Mouse (Mus musculus) limb, embryonic 11.5 days (tissue): Measurements from ENCODE around the gene Grip1. TPM values are rescaled to one million over a fixed set of nuclear protein-coding genes. Genes with fewer than 3 reads are reported as not detected.
A peak's percentile ranks its signal among the peaks of the same experiment; 100 is the strongest.
"Not testable (repeated sequence)": the region's sequence is repeated elsewhere in the genome, so short reads cannot be mapped to it uniquely, and the experiment has no call there.

Experiments used
- ATAC-seq: fragments of 200-750 bp; cut with Nextera tagmentation; 2 replicates; pipeline ENCODE4 v1.8.0; 2017; ENCODE audit warnings: low read depth; ENCODE audit not compliant: insufficient number of reproducible peaks, low FRiP score, low TSS enrichment
- DNase-seq: peaks from one replicate; pipeline ENCODE4 v3.0.0-alpha.2; 2015; ENCODE audit warnings: low spot score
- H3K27ac ChIP-seq: fragments of 300-500 bp; sonication (generic); replicated peaks from 2 replicates; pipeline ENCODE4 v1.5.1; 2014; ENCODE audit warnings: low read depth, mild to moderate bottlenecking, low read length
- H3K27me3 ChIP-seq: fragments of 300-500 bp; sonication (generic); 2 replicates; pipeline ENCODE4 v1.6.1; 2014; ENCODE audit warnings: mild to moderate bottlenecking, low read length, mixed read lengths; ENCODE audit not compliant: control insufficient read depth, insufficient read depth
- H3K36me3 ChIP-seq: fragments of 300-500 bp; sonication (generic); 2 replicates; pipeline ENCODE4 v1.6.1; 2014; ENCODE audit warnings: mild to moderate bottlenecking, low read length, moderate library complexity, mixed read lengths; ENCODE audit not compliant: control insufficient read depth, insufficient read depth
- H3K4me1 ChIP-seq: fragments of 300-500 bp; sonication (generic); 2 replicates; pipeline ENCODE4 v1.6.1; 2014; ENCODE audit warnings: low read length, mixed read lengths; ENCODE audit not compliant: control insufficient read depth, insufficient read depth
- H3K4me2 ChIP-seq: fragments of 300-500 bp; sonication (generic); 2 replicates; pipeline ENCODE4 v1.6.1; 2014; ENCODE audit warnings: low read depth, mild to moderate bottlenecking, moderate library complexity; ENCODE audit not compliant: severe bottlenecking
- H3K4me3 ChIP-seq: fragments of 300-500 bp; sonication (generic); 2 replicates; pipeline ENCODE4 v1.5.1; 2014; ENCODE audit warnings: low read depth, low read length
- H3K9ac ChIP-seq: fragments of 300-500 bp; sonication (generic); 2 replicates; pipeline ENCODE4 v1.6.1; 2014; ENCODE audit warnings: mild to moderate bottlenecking, low read length
- H3K9me3 ChIP-seq: fragments of 300-500 bp; sonication (generic); 2 replicates; pipeline ENCODE4 v1.6.1; 2016; ENCODE audit warnings: low read length; ENCODE audit not compliant: control insufficient read depth
- WGBS: fragments of 180-500 bp; shearing (Covaris S2); extraction: QIAGEN DNeasy Blood & Tissue Kit; methylation state at CpG from one replicate; pipeline ENCODE4 v1.1.7; 2014; 5-methylcytosine and 5-hydroxymethylcytosine counted together
- polyA plus RNA-seq: library from polyadenylated mRNA; unstranded; fragments of >200 nt; fragmentation: Nextera tagmentation; extraction: Ambion mirVana; gene quantifications from 2 replicates; pipeline ENCODE4 v1.2.1, GENCODE M21; 2014

Grip1 gene
- polyA plus RNA-seq, 1 experiment from 2014 or later, result 3.7 TPM

GRCm38 (mm10) chr10:120112507-120113396 lies 659.1 kb downstream of the Grip1 start, which contains the start of gene Helb:
Helb (minus strand) TSS chr10:120112987.
- Histone ChIP-seq H3K4me1 (peaks cover 3% of the 10 kb centered on the region; the same call in 1 of the 2 replicates), H3K4me2 (peak within 1 kb of the TSS; percentile 58), H3K27me3 (no peaks in the 10 kb centered on the region), H3K36me3 (no peaks in the 10 kb centered on the region), H3K9me3 (no peaks in the 10 kb centered on the region), H3K9ac (peak within 1 kb of the TSS; percentile 66), H3K27ac (no peak within 1 kb of the TSS), H3K4me3 (peak within 1 kb of the TSS; percentile 69)
- ATAC-seq (peak; percentile 98), DNase-seq (peak; percentile 99)
- WGBS, result 1% methylated on average over 55 of the region's 55 CpGs

- H3K4me1 ChIP-seq, H3K9ac ChIP-seq, H3K4me3 ChIP-seq, H3K27ac ChIP-seq, H3K9me3 ChIP-seq, ATAC-seq, H3K36me3 ChIP-seq, DNase-seq, H3K27me3 ChIP-seq: not testable (repeated sequence)
- WGBS, result 74% methylated on average over 9 of the region's 9 CpGs
- H3K4me2 ChIP-seq, result peak overlapping the region; percentile 58
Observed at GRCm38 (mm10) chr10:120113482-120113881, 659.9 kb downstream of the Grip1 start.

GRCm38 (mm10) chr10:120113980-120114379 lies 660.4 kb downstream of the Grip1 start:
- no peaks in the 10 kb centered on the region for H3K36me3 ChIP-seq
- no peak overlapping the region for H3K9ac ChIP-seq
- peaks cover 3% of the 10 kb centered on the region; the same call in 1 of the 2 replicates for H3K4me1 ChIP-seq
- ATAC-seq (no peak), DNase-seq (no peak)
- no peak overlapping the region for H3K27ac ChIP-seq
- WGBS, result 78% methylated on average over 6 of the region's 6 CpGs
- H3K9me3 ChIP-seq, result no peaks in the 10 kb centered on the region
- no peak overlapping the region for H3K4me2 ChIP-seq
- no peak overlapping the region for H3K4me3 ChIP-seq
- H3K27me3 ChIP-seq, result no peaks in the 10 kb centered on the region

- H3K36me3 ChIP-seq, result no peaks in the 10 kb centered on the region
- H3K9ac ChIP-seq, result no peak overlapping the region
- DNase-seq, result no peak
- H3K27me3 ChIP-seq, result no peaks in the 10 kb centered on the region
- H3K9me3 ChIP-seq, result no peaks in the 10 kb centered on the region
- no peak overlapping the region for H3K4me2 ChIP-seq
- 49% methylated on average over 7 of the region's 7 CpGs for WGBS
- no peak overlapping the region for H3K27ac ChIP-seq
- H3K4me3 ChIP-seq, result no peak overlapping the region
- ATAC-seq, result no peak
- peaks cover 3% of the 10 kb centered on the region; the same call in 1 of the 2 replicates for H3K4me1 ChIP-seq
Observed at GRCm38 (mm10) chr10:120114493-120114892, 660.9 kb downstream of the Grip1 start.

GRCm38 (mm10) chr10:120115249-120115648 lies 661.6 kb downstream of the Grip1 start:
- H3K27ac ChIP-seq, result no peak overlapping the region
- no peak for DNase-seq
- no peak overlapping the region for H3K4me3 ChIP-seq
- ATAC-seq, result no peak
- H3K4me2 ChIP-seq, result no peak overlapping the region
- no peaks in the 10 kb centered on the region for H3K9me3 ChIP-seq
- no peaks in the 10 kb centered on the region for H3K27me3 ChIP-seq
- WGBS, result 98% methylated on average over 1 of the region's 1 CpGs
- H3K36me3 ChIP-seq, result no peaks in the 10 kb centered on the region
- H3K9ac ChIP-seq, result no peak overlapping the region
- H3K4me1 ChIP-seq, result peaks cover 3% of the 10 kb centered on the region; the same call in 1 of the 2 replicates

GRCm38 (mm10) chr10:120123721-120124120 lies 670.1 kb downstream of the Grip1 start:
- no peak overlapping the region for H3K9ac ChIP-seq
- H3K27ac ChIP-seq, result no peak overlapping the region
- DNase-seq (no peak), ATAC-seq (no peak)
- H3K9me3 ChIP-seq, result no peaks in the 10 kb centered on the region
- H3K36me3 ChIP-seq, result no peaks in the 10 kb centered on the region
- H3K27me3 ChIP-seq, result no peaks in the 10 kb centered on the region
- WGBS, result 90% methylated on average over 3 of the region's 3 CpGs
- no peak overlapping the region for H3K4me2 ChIP-seq
- H3K4me3 ChIP-seq, result no peak overlapping the region
- no peaks in the 10 kb centered on the region for H3K4me1 ChIP-seq

- H3K9me3 ChIP-seq, result no peaks in the 10 kb centered on the region
- no peaks in the 10 kb centered on the region for H3K27me3 ChIP-seq
- H3K9ac ChIP-seq, result no peak overlapping the region
- H3K27ac ChIP-seq, result no peak overlapping the region
- DNase-seq (peak; percentile 89), ATAC-seq (no peak)
- WGBS, result 52% methylated on average over 7 of the region's 7 CpGs
- no peaks in the 10 kb centered on the region for H3K36me3 ChIP-seq
- no peak overlapping the region for H3K4me3 ChIP-seq
- H3K4me1 ChIP-seq, result no peaks in the 10 kb centered on the region
- no peak overlapping the region for H3K4me2 ChIP-seq
Observed at GRCm38 (mm10) chr10:120124801-120125464, 671.3 kb downstream of the Grip1 start.

- Histone ChIP-seq H3K4me2 (no peak overlapping the region), H3K4me1 (no peaks in the 10 kb centered on the region), H3K9ac (no peak overlapping the region), H3K27me3 (no peaks in the 10 kb centered on the region), H3K9me3 (no peaks in the 10 kb centered on the region), H3K36me3 (no peaks in the 10 kb centered on the region), H3K27ac (no peak overlapping the region), H3K4me3 (no peak overlapping the region)
- no peak for ATAC-seq
- DNase-seq, result no peak
- WGBS, result 72% methylated on average over 10 of the region's 10 CpGs
Observed at GRCm38 (mm10) chr10:120125465-120125857, 671.8 kb downstream of the Grip1 start.
